Mouse (Mus musculus) cerebellum, adult 2 months (tissue): ENCODE results near the gene Ppfia4.

Experiments
- CTCF ChIP-seq: fragments of 200-500 bp; IDR thresholded peaks from 2 replicates; pipeline ENCODE4 v1.5.1; 2011; ENCODE audit warnings: low read depth, mild to moderate bottlenecking, control low read depth, low read length, moderate library complexity, borderline replicate concordance; ENCODE audit not compliant: insufficient read depth
- POLR2A ChIP-seq: fragments of 200-500 bp; IDR thresholded peaks from 2 replicates; pipeline ENCODE4 v1.6.1; 2011; ENCODE audit warnings: low read length, control low read depth, borderline replicate concordance; ENCODE audit not compliant: insufficient read depth

DNA sequence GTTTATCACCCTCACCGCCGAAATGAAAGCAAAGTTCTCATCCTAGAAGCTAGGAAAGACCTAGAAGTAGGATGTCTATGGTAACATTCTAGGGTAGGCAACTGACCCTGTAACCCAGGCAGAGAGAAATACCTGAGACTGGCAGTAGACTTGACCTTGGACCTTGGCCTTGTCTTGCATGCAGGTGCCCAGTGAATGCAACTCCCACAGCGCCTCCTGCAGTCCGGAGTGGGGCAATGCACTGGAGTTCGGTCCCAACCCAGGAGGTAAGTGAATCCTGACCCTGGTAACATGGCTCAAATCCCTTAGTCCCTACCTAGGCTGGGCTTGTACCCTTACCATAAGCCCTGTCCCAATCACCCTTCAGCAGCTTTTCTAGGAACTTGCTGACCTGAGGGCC, 41.8 kb downstream of the Ppfia4 start:
- TF ChIP-seq CTCF = peak; percentile 73
- no peak for TF ChIP-seq POLR2A
